Mouse (Mus musculus) thymus, adult 2 months (tissue): ENCODE measurements around the gene Alg3.

Experiments
- CTCF ChIP-seq: fragments of 200-500 bp; IDR thresholded peaks from 2 replicates; pipeline ENCODE4 v1.5.1; 2012; ENCODE audit warnings: mild to moderate bottlenecking, control low read depth, low read length, moderate library complexity, borderline replicate concordance; ENCODE audit not compliant: control insufficient read depth, poor library complexity, insufficient read depth; ENCODE audit errors: extremely low read depth
- POLR2A ChIP-seq: fragments of 200-500 bp; IDR thresholded peaks from 2 replicates; pipeline ENCODE4 v1.6.1; 2012; ENCODE audit warnings: mild to moderate bottlenecking, low read length, control low read depth, moderate library complexity; ENCODE audit not compliant: control insufficient read depth, poor library complexity, insufficient read depth; ENCODE audit errors: extremely low read depth

GRCm38 (mm10) chr16:20590680-20591038 lies 20.9 kb downstream of the Alg3 start:
- TF ChIP-seq CTCF (no peak), POLR2A (no peak)
